Mouse (Mus musculus): ENCODE measurements around the gene Dmac2. TPM values are rescaled to one million over a fixed set of nuclear protein-coding genes. Genes with fewer than 3 reads are reported as not detected.
A peak's percentile ranks its signal among the peaks of the same experiment; 100 is the strongest.

Gene Dmac2
- polyA plus RNA-seq, 1 experiment from 2014 or later = 38.8 TPM

DNA sequence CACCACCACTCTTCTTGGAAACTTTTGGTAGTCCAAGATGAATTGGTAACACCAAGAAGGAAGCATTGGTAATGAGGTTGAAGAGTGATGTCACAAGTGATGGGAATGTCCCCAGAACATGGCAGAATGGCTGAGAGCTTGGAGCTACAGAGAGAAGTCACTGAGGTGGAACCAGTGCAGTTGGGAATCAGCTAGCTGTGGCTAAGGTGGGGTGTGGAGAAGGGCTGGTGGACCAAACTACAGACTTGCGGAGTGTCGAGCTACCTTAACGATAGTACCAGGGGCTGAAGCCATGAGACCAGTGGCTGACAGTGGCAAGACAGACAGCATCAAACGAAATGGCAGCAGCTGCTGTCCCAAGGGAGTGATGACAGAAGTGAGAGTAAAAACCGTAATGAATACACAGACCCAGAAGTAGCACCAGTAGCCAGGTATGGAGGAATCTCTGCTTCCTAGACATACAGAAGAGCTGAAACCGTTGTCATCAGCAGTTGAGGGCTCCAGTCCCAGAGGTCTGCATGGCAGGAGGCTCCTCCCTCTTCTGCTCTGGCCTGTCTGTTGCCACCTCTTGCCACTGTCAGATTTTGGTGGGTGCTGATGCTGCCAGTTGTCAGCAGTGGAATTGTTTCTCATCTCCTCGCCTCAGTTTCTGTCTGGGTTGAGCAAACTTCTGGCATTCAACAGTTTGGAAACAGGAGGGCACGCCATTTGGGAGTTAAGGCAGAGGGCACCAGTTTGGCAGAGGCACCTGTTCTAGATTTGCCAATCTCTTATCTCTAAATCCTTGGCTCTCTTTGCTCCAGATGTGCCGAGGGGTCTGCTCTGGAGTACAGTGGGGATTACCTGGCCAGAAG lies 33.6 kb upstream of the Dmac2 start:
- Histone ChIP-seq H3K27me3 (replicated peaks; ENCODE audit: control insufficient read depth, insufficient read depth, low read length) (no peaks in the 10 kb centered on the region), H3K9ac (replicated peaks; ENCODE audit: low read depth, low read length) (no peak overlapping the region), H3K27ac (ENCODE audit: low read length) (no peak overlapping the region), H3K9me3 (ENCODE audit: control insufficient read depth, low read length) (no peaks in the 10 kb centered on the region), H3K4me1 (replicated peaks; ENCODE audit: control insufficient read depth, insufficient read depth, low read length) (no peaks in the 10 kb centered on the region), H3K4me3 (replicated peaks; ENCODE audit: low read length) (no peak overlapping the region), H3K4me2 (ENCODE audit: low read length) (no peak overlapping the region), H3K36me3 (ENCODE audit: control insufficient read depth, insufficient read depth) (no peaks in the 10 kb centered on the region)
- 79% methylated on average over 9 of the region's 9 CpGs for WGBS
- ATAC-seq = no peak

DNA sequence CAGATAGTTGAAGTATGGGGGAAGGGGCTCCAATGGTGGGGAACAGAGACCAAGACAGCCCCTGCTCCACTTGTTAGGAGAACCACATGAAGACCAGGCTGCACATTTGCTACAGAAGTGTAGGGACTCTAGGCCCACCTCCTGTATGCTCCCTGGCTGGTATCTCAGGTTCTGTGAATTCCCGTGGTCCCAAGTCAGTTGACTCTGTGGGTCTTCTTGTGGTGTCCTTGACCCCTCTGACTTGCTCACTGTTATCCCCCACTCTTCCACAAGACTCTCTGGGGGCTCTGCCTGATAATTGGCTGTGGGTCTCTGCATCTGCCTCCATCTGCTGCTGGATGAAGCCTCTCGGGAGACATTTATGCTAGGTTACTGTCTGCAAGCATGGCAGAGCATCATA lies 28.0 kb upstream of the Dmac2 start:
- no peak overlapping the region for H3K4me3 ChIP-seq (replicated peaks; ENCODE audit: low read length)
- no peaks in the 10 kb centered on the region for H3K4me1 ChIP-seq (replicated peaks; ENCODE audit: control insufficient read depth, insufficient read depth, low read length)
- 90% methylated on average over 2 of the region's 2 CpGs for WGBS
- no peaks in the 10 kb centered on the region for H3K27me3 ChIP-seq (replicated peaks; ENCODE audit: control insufficient read depth, insufficient read depth, low read length)
- ATAC-seq = no peak
- no peaks in the 10 kb centered on the region for H3K36me3 ChIP-seq (ENCODE audit: control insufficient read depth, insufficient read depth)
- H3K4me2 ChIP-seq (ENCODE audit: low read length) = no peak overlapping the region
- H3K9me3 ChIP-seq (ENCODE audit: control insufficient read depth, low read length) = no peaks in the 10 kb centered on the region
- no peak overlapping the region for H3K27ac ChIP-seq (ENCODE audit: low read length)
- H3K9ac ChIP-seq (replicated peaks; ENCODE audit: low read depth, low read length) = no peak overlapping the region

DNA sequence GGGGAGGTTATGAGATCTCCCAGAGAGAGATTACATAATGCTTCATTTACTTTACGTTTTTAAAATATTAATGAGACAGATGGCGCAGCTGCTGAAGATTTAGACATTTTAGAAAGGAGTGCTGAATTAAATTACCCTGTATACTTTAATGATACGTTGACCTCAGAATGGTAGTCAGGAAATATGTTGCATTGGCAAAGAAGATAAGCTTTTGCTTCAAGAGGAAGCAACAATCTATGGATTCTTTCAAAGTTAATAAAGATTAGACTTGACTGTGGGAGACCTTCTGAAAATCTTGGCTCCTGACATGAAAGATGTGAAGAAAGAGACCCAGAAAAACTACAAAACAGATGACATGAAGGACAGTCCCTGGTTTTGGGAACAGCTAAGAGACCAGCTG lies 25.4 kb upstream of the Dmac2 start:
- Histone ChIP-seq H3K36me3 (ENCODE audit: control insufficient read depth, insufficient read depth) (no peaks in the 10 kb centered on the region), H3K4me1 (replicated peaks; ENCODE audit: control insufficient read depth, insufficient read depth, low read length) (no peaks in the 10 kb centered on the region), H3K27me3 (replicated peaks; ENCODE audit: control insufficient read depth, insufficient read depth, low read length) (no peaks in the 10 kb centered on the region), H3K27ac (ENCODE audit: low read length) (no peak overlapping the region), H3K9me3 (ENCODE audit: control insufficient read depth, low read length) (no peaks in the 10 kb centered on the region), H3K4me2 (ENCODE audit: low read length) (no peak overlapping the region), H3K9ac (replicated peaks; ENCODE audit: low read depth, low read length) (no peak overlapping the region), H3K4me3 (replicated peaks; ENCODE audit: low read length) (no peak overlapping the region)
- WGBS = 81% methylated on average over 3 of the region's 3 CpGs
- no peak for ATAC-seq

DNA sequence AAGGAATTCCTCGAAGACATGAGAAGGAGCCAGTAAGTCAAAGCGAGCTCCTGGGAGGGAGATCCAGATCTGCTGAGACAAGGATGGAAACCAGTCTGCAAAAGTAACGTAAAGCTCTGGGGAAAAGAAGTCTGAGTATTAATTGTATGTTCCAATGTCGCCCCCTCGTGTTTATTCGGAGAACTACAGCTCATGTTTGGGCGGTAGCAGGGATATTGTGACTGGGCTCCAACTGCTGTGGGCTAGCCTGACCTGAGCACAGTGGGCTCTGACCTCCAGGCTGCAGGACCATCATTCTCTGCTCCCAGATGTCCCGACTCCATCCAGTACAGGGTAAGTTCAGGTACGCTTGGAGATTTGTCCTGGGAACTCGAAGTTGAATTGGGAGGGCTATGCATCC lies 19.6 kb upstream of the Dmac2 start:
- Histone ChIP-seq H3K4me1 (replicated peaks; ENCODE audit: control insufficient read depth, insufficient read depth, low read length) (no peaks in the 10 kb centered on the region), H3K27ac (ENCODE audit: low read length) (no peak overlapping the region), H3K4me2 (ENCODE audit: low read length) (no peak overlapping the region), H3K36me3 (ENCODE audit: control insufficient read depth, insufficient read depth) (no peaks in the 10 kb centered on the region), H3K4me3 (replicated peaks; ENCODE audit: low read length) (no peak overlapping the region), H3K27me3 (replicated peaks; ENCODE audit: control insufficient read depth, insufficient read depth, low read length) (no peaks in the 10 kb centered on the region), H3K9me3 (ENCODE audit: control insufficient read depth, low read length) (no peaks in the 10 kb centered on the region), H3K9ac (replicated peaks; ENCODE audit: low read depth, low read length) (no peak overlapping the region)
- ATAC-seq = peak; percentile 10; the same call in 1 of the 2 replicates
- WGBS = 15% methylated on average over 10 of the region's 10 CpGs

DNA sequence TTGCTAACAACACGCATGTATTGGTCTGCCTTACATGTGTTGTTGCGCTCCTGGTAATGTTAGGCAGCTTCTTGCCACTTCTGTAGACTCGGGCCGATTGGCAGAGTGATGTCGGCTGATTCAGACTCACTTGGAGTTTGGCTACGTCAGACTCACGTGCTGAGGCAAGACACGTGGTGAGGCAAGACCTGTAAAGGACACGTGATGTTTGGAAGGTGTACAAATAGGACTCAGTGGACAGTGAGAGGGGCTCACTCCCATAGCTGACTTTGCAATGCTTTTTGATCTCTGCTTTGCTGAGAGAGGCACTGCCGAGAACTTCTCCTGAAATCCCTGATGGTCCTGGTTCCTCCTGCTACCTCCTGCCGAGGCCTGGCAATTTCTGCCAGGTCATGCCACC lies 18.5 kb upstream of the Dmac2 start:
- Histone ChIP-seq H3K27me3 (replicated peaks; ENCODE audit: control insufficient read depth, insufficient read depth, low read length) (no peaks in the 10 kb centered on the region), H3K27ac (ENCODE audit: low read length) (no peak overlapping the region), H3K9ac (replicated peaks; ENCODE audit: low read depth, low read length) (no peak overlapping the region), H3K36me3 (ENCODE audit: control insufficient read depth, insufficient read depth) (no peaks in the 10 kb centered on the region), H3K9me3 (ENCODE audit: control insufficient read depth, low read length) (no peaks in the 10 kb centered on the region), H3K4me1 (replicated peaks; ENCODE audit: control insufficient read depth, insufficient read depth, low read length) (no peaks in the 10 kb centered on the region), H3K4me3 (replicated peaks; ENCODE audit: low read length) (no peak overlapping the region), H3K4me2 (ENCODE audit: low read length) (no peak overlapping the region)
- WGBS = 88% methylated on average over 11 of the region's 11 CpGs
- ATAC-seq = no peak

DNA sequence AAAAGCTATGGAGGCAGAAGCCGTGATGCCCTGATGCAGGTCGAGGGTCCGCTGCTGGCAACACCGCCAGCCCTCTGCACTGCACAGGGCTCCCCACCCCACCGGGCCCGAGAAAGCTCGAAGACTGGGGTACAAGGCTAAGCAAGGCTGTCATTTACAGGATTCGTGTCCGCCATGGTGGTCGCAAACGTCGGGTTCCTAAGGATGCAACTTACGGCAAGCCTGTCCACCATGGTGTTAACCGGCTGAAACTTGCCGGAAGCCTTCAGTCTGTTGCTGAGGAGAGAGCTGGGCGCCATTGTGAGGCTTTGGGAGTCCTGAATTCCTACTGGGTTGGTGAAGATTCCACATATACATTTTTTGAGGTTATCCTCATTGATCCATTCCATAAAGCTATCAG lies 17.9 kb upstream of the Dmac2 start:
- H3K27ac ChIP-seq (ENCODE audit: low read length) = no peak overlapping the region
- H3K4me2 ChIP-seq (ENCODE audit: low read length) = no peak overlapping the region
- 89% methylated on average over 16 of the region's 16 CpGs for WGBS
- no peaks in the 10 kb centered on the region for H3K9me3 ChIP-seq (ENCODE audit: control insufficient read depth, low read length)
- H3K27me3 ChIP-seq (replicated peaks; ENCODE audit: control insufficient read depth, insufficient read depth, low read length) = no peaks in the 10 kb centered on the region
- no peak for ATAC-seq
- H3K36me3 ChIP-seq (ENCODE audit: control insufficient read depth, insufficient read depth) = no peaks in the 10 kb centered on the region
- H3K4me1 ChIP-seq (replicated peaks; ENCODE audit: control insufficient read depth, insufficient read depth, low read length) = no peaks in the 10 kb centered on the region
- H3K9ac ChIP-seq (replicated peaks; ENCODE audit: low read depth, low read length) = no peak overlapping the region
- no peak overlapping the region for H3K4me3 ChIP-seq (replicated peaks; ENCODE audit: low read length)

DNA sequence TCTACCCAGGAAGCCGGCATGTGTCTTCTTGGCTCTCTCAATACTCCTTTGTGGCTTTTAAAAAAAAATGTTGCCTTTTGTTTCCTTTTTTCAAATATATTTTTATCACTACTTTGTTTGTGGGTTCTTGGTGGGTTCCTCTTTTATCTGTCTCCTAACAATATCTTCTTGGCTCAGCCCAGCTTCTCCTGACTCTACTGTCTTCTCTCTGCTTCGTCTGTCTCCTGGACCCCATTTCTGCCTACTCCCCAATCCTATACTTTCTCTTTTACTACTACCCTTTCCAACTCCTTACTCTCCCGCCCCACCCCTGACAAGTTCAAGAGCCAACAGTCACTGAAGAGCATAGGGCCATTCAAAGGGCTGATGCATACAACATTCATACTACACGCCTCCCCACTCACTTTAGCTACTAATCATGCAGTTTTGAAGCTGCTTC lies 12.6 kb upstream of the Dmac2 start:
- H3K36me3 ChIP-seq (ENCODE audit: control insufficient read depth, insufficient read depth) = no peaks in the 10 kb centered on the region
- 78% methylated on average over 4 of the region's 4 CpGs for WGBS
- H3K4me3 ChIP-seq (replicated peaks; ENCODE audit: low read length) = no peak overlapping the region
- no peaks in the 10 kb centered on the region for H3K9me3 ChIP-seq (ENCODE audit: control insufficient read depth, low read length)
- no peaks in the 10 kb centered on the region for H3K4me1 ChIP-seq (replicated peaks; ENCODE audit: control insufficient read depth, insufficient read depth, low read length)
- no peak overlapping the region for H3K27ac ChIP-seq (ENCODE audit: low read length)
- no peaks in the 10 kb centered on the region for H3K27me3 ChIP-seq (replicated peaks; ENCODE audit: control insufficient read depth, insufficient read depth, low read length)
- no peak overlapping the region for H3K9ac ChIP-seq (replicated peaks; ENCODE audit: low read depth, low read length)
- no peak for ATAC-seq
- no peak overlapping the region for H3K4me2 ChIP-seq (ENCODE audit: low read length)

DNA sequence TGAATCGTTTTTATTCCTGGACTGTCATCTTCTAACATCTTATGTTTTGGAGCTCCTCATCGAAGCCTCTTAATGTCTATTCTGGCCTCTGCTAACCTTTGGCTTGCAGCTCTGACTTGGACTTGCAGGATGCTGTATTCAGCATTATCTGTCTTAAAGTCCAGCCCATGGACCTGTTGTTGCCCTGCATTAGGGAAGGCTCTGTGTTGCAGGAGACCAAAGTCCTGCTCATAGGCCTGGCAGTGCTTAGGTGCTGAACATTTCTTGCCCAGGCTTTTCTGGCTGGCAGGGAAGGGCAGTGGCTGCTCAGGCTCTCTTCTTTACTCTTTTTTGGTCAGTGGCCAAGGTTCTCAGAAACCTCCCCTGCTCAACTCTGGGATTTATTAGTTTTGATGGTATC lies 12.0 kb upstream of the Dmac2 start:
- Histone ChIP-seq H3K36me3 (ENCODE audit: control insufficient read depth, insufficient read depth) (no peaks in the 10 kb centered on the region), H3K9ac (replicated peaks; ENCODE audit: low read depth, low read length) (no peak overlapping the region), H3K4me2 (ENCODE audit: low read length) (no peak overlapping the region), H3K4me3 (replicated peaks; ENCODE audit: low read length) (no peak overlapping the region), H3K27me3 (replicated peaks; ENCODE audit: control insufficient read depth, insufficient read depth, low read length) (no peaks in the 10 kb centered on the region), H3K9me3 (ENCODE audit: control insufficient read depth, low read length) (no peaks in the 10 kb centered on the region), H3K4me1 (replicated peaks; ENCODE audit: control insufficient read depth, insufficient read depth, low read length) (no peaks in the 10 kb centered on the region), H3K27ac (ENCODE audit: low read length) (no peak overlapping the region)
- WGBS = 92% methylated on average over 2 of the region's 2 CpGs
- ATAC-seq = no peak

DNA sequence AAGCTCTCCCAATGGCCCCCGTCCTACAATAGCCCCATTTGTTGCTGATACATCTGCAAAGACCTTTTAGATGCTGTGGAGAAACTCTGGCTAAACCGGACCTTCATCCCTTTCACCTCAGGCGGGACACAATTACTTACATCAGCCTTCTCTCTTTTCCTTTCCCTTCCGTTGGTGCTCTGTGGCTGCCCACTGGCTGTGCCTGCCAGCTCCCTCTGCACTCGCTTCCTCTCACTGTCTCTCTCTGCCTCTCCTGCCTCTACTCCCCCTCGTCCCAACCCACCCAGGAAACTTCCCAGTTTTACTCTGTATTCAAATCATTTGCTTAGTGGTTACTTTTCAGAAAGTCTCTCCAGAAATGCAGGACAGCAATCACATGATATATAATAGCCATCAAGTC lies 9.2 kb upstream of the Dmac2 start:
- Histone ChIP-seq H3K4me2 (ENCODE audit: low read length) (no peak overlapping the region), H3K36me3 (ENCODE audit: control insufficient read depth, insufficient read depth) (no peaks in the 10 kb centered on the region), H3K4me3 (replicated peaks; ENCODE audit: low read length) (no peak overlapping the region), H3K9ac (replicated peaks; ENCODE audit: low read depth, low read length) (no peak overlapping the region), H3K4me1 (replicated peaks; ENCODE audit: control insufficient read depth, insufficient read depth, low read length) (no peaks in the 10 kb centered on the region), H3K9me3 (ENCODE audit: control insufficient read depth, low read length) (no peaks in the 10 kb centered on the region), H3K27ac (ENCODE audit: low read length) (no peak overlapping the region), H3K27me3 (replicated peaks; ENCODE audit: control insufficient read depth, insufficient read depth, low read length) (no peaks in the 10 kb centered on the region)
- 44% methylated on average over 6 of the region's 6 CpGs for WGBS
- ATAC-seq = no peak

DNA sequence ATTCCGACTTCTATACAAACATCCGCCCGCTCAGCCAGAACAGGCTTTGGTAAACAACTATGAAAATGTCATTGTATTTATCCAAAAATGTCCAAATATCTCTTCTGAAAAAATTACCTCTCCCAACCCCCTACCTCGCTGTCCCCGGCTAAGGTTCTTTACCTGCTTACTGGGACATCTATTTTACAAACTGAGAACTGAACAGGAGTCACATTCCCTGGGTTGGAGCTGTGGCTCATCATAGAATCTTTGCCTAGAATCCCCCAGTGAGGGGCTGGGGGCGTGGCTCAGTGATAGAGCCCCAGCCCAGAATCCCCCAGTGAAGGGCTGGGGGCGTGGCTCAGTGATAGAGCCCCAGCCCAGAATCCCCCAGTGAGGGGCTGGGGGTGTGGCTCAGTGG lies 7.7 kb upstream of the Dmac2 start:
- 43% methylated on average over 7 of the region's 7 CpGs for WGBS
- no peak overlapping the region for H3K4me2 ChIP-seq (ENCODE audit: low read length)

More for the DNA sequence above, 7.7 kb upstream of the Dmac2 start:
- Histone ChIP-seq H3K9me3 (ENCODE audit: control insufficient read depth, low read length) (no peaks in the 10 kb centered on the region), H3K4me3 (replicated peaks; ENCODE audit: low read length) (no peak overlapping the region), H3K9ac (replicated peaks; ENCODE audit: low read depth, low read length) (no peak overlapping the region), H3K27ac (ENCODE audit: low read length) (no peak overlapping the region), H3K36me3 (ENCODE audit: control insufficient read depth, insufficient read depth) (no peaks in the 10 kb centered on the region), H3K4me1 (replicated peaks; ENCODE audit: control insufficient read depth, insufficient read depth, low read length) (no peaks in the 10 kb centered on the region), H3K27me3 (replicated peaks; ENCODE audit: control insufficient read depth, insufficient read depth, low read length) (no peaks in the 10 kb centered on the region)
- ATAC-seq = no peak
